27 mouse cellular contexts compared by ENCODE assay signal in the genomic region with DNA sequence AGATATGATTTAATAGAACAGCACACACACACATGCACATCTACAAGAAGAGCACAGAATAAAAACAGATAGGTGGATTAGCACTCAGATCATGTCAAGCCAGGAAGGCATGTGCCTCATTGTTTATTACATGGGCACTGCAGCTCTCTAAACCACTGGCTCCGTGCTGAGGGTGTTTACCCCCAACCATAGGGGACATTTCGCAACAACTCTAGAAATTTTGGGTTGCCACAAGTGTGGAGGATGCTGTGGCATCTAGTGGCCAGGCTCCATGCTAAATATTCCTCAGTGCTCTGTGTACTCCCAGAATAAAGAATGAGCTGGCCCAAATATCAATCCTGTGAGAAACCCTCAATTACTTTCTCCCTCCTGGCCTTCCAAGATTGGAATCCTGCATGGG.
"Had no signal": no experiment of that assay in that cellular context is flagged by ENCODE, and none has a peak within 500 bp of the region (broad histone marks: within the 10 kb centered on the region; RNA-seq: fewer than 3 reads in every experiment).

No protein-coding gene starts in this region.

- H3K36me3 ChIP-seq: heart, embryonic 10.5 days; heart, embryonic 12.5 days; hindbrain, embryonic 10.5 days; hindbrain, embryonic 12.5 days; limb, embryonic 10.5 days; limb, embryonic 12.5 days; liver, embryonic 13.5 days; liver, embryonic 15.5 days had no signal

- H3K27me3 ChIP-seq: liver, embryonic 13.5 days had no signal

- H3K4me3 ChIP-seq: gastrocnemius, adult 2 months; heart, adult 2 months; heart, embryonic 10.5 days; heart, embryonic 12.5 days; hindbrain, embryonic 10.5 days; hindbrain, embryonic 12.5 days; layer of hippocampus, adult 2 months; left cerebral cortex, adult 2 months; limb, embryonic 10.5 days; limb, embryonic 12.5 days; liver, embryonic 13.5 days; liver, embryonic 15.5 days had no signal

- H3K9ac ChIP-seq: heart, embryonic 12.5 days; hindbrain, embryonic 12.5 days; hindbrain, embryonic 14.5 days; limb, embryonic 12.5 days; liver, embryonic 13.5 days; liver, embryonic 15.5 days had no signal

- DNase-seq: gastrocnemius, adult 2 months; gastrocnemius, postnatal 10 days; gastrocnemius, postnatal 25 days; heart, adult 2 months; heart, postnatal 10 days; heart, postnatal 4 days; kidney, adult 18-20 months; kidney, adult 8-10 months; kidney, postnatal 10 days; kidney, postnatal 25 days; kidney, postnatal 4 days; liver; liver, embryonic 13.5 days had no signal

- H3K27ac ChIP-seq: gastrocnemius, adult 2 months; heart, adult 2 months; heart, embryonic 10.5 days; hindbrain, embryonic 10.5 days; hindbrain, embryonic 12.5 days; hindbrain, embryonic 14.5 days; layer of hippocampus, adult 2 months; left cerebral cortex, adult 2 months; limb, embryonic 10.5 days; limb, embryonic 12.5 days; liver, embryonic 13.5 days; liver, embryonic 15.5 days had no signal

- ATAC-seq: hindbrain, embryonic 16.5 days; inflammation-experienced regulatory T-cells, adult 6 months; intestine, postnatal 0 days had no signal

- H3K4me2 ChIP-seq: heart, embryonic 12.5 days; hindbrain, embryonic 12.5 days; hindbrain, embryonic 14.5 days; limb, embryonic 12.5 days; liver, embryonic 11.5 days; liver, embryonic 13.5 days; liver, embryonic 15.5 days had no signal

- H3K4me1 ChIP-seq: liver, embryonic 13.5 days; liver, embryonic 15.5 days had no signal

- H3K9me3 ChIP-seq: heart, embryonic 10.5 days; heart, embryonic 12.5 days; hindbrain, embryonic 10.5 days; hindbrain, embryonic 12.5 days; limb, embryonic 10.5 days; limb, embryonic 12.5 days; liver, embryonic 13.5 days; liver, embryonic 15.5 days had no signal
